Mouse (Mus musculus): ENCODE measurements around the gene Macf1.

The Macf1 gene

GRCm38 (mm10) chr4:123552689-123553088, 131.5 kb downstream of the Macf1 start:
- no peak for DNase-seq (ENCODE audit: low read depth, low spot score)

DNA sequence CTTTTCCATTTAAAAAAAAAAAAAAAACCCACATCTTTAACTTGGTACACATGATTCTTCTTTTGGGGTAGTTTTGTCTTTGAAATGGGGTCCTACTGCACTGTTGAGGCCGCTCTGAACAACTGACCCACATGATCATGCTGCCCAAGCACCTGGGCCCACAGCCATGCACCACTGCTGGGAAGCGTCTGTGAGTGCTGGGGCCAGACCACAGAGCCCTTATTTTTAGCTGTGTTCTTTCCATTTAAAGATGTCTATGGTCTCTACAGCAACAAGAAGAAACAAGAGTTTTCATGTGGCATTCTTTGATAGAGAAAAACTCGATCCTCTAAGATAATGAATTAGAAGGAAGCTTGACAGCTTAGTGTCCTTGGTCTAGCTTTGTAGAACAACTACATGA, 135.8 kb downstream of the Macf1 start:
- DNase-seq (ENCODE audit: low read depth, low spot score): no peak

GRCm38 (mm10) chr4:123543691-123544090, 140.5 kb downstream of the Macf1 start:
- DNase-seq (ENCODE audit: low read depth, low spot score): peak; percentile 74

- DNase-seq (ENCODE audit: low read depth, low spot score): peak; percentile 69
Measured at GRCm38 (mm10) chr4:123535271-123535670, 148.9 kb downstream of the Macf1 start.

DNA sequence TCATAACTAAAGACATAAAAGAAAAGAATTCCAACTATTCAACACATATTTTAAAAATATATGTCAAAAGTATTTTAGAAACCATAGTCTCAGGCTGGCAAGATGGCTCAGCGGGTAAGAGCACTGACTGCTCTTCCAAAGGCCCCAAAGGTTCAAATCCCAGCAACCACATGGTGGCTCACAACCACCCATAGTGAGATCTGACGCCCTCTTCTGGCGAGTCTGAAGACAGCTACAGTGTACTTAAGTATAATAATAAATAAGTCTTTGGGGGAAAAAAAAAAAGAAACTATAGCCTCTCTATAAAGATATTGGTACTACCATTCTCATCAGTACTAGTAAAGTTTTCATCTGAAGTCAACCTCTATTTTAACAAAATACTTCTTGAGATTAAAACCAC, 152.2 kb downstream of the Macf1 start:
- DNase-seq (ENCODE audit: low read depth, low spot score): peak; percentile 68

DNA sequence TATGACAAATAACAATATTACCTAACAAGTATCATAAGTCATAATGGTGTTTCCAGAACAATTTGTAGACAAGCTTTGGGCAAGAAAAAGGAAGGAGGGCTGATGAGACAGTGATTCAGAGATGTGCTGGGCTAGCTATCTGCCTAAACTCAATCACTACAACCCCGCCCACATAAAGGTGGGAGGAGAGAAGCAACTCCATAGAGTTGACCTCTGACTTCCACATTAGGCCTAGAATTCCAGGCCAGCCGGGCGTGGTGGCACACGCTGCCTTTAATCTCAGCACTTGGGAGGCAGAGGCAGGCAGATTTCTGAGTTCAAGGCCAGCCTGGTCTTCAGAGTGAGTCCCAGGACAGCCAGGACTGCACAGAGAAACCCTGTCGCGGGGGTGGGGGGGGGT, 153.2 kb downstream of the Macf1 start:
- DNase-seq (ENCODE audit: low read depth, low spot score): peak; percentile 91

DNA sequence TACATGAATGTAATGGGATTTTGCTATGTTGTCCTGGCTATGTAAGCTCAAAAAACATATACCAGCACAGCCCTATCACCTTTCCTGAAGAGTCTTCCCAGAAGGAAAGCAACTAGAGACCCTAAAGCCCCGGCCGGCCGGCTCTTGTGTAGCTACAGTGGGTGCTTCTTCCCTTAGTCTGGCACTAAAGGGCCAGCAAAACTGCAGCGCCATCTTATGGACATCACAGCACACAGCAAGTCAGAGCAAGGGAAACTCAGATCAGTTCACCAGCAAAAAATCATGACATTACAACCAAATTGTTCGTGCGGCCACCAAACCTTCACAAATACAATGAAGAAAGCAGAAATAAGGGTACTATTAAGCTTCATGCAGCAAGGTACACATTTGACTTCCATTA, 154.9 kb downstream of the Macf1 start:
- DNase-seq (ENCODE audit: low read depth, low spot score): peak; percentile 74

DNA sequence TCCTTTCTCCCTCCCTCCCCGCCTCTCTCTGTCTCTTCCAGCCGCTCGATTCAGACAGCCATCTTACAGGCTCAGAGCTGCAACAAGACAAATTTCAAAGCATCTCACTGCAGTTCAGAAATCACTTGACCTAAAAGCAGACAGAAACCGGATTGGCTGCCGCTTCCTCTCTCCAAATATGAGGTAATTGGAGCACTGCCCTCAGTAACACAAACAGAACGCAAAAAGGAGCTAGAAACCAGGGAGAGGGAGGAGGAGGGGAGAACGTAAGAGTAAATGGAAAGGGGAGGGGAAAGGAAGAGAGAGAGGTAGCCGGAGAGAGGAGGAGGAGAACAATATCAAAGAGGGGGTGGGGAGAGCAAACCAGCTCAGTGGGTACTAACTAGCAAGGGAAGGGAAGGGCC, 156.6 kb downstream of the Macf1 start:
- peak; percentile 15 for DNase-seq (ENCODE audit: low read depth, low spot score)

- no peak for DNase-seq (ENCODE audit: low read depth, low spot score)
Measured at GRCm38 (mm10) chr4:123526779-123527280, 157.3 kb downstream of the Macf1 start.

GRCm38 (mm10) chr4:123524746-123525145, 159.4 kb downstream of the Macf1 start:
- DNase-seq (ENCODE audit: low read depth, low spot score): no peak

DNA sequence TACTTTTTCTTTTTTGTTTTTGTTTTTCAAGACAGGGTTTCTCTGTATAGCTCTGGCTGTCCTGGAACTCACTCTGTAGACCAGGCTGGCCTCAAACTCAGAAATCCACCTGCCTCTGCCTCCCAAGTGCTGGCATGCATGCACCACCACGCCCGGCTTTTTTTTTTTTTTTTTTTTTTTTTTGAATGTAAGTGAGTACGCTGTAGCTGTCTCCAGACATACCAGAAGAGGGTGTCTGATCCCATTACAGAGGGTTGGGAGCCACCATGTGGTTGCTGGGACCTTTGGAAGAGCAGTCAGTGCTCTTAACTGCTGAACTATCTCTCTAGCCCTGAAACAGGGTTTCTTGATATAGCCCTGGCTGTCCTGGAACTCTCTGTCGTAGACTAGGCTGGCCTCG, 164.0 kb downstream of the Macf1 start:
- DNase-seq (ENCODE audit: low read depth, low spot score): peak; percentile 49

GRCm38 (mm10) chr4:123515673-123516072, 168.5 kb downstream of the Macf1 start:
- no peak for DNase-seq (ENCODE audit: low read depth, low spot score)

- DNase-seq (ENCODE audit: low read depth, low spot score): no peak
Measured at GRCm38 (mm10) chr4:123510201-123510600, 174.0 kb downstream of the Macf1 start.

DNA sequence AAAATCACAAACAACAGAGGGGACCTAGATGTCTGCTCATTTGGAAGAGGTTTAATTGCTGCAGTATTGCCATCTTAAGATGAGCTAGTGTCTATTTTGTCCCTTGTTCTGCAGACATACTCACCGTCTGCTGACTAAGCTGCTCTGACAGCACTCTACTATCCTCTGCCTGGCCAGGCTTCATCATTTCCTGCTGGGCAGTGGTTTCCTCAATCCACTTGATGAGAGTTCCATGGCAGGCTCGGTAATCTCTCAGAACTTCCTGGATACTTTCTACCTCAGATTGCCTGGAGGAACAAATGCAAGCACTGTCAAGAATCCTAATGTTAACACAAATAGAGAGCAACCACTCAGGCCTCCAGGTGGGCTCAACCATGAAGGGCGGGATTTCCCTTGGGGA, 195.1 kb downstream of the Macf1 start:
- no peak for DNase-seq (ENCODE audit: low read depth, low spot score)

- DNase-seq (ENCODE audit: low read depth, low spot score): no peak
Measured at GRCm38 (mm10) chr4:123479991-123480390, 204.2 kb downstream of the Macf1 start.

- no peak for DNase-seq (ENCODE audit: low read depth, low spot score)
Measured at GRCm38 (mm10) chr4:123478655-123479433, 205.3 kb downstream of the Macf1 start.

- no peak for DNase-seq (ENCODE audit: low read depth, low spot score)
Measured at GRCm38 (mm10) chr4:123465799-123466198, 218.4 kb downstream of the Macf1 start.

DNA sequence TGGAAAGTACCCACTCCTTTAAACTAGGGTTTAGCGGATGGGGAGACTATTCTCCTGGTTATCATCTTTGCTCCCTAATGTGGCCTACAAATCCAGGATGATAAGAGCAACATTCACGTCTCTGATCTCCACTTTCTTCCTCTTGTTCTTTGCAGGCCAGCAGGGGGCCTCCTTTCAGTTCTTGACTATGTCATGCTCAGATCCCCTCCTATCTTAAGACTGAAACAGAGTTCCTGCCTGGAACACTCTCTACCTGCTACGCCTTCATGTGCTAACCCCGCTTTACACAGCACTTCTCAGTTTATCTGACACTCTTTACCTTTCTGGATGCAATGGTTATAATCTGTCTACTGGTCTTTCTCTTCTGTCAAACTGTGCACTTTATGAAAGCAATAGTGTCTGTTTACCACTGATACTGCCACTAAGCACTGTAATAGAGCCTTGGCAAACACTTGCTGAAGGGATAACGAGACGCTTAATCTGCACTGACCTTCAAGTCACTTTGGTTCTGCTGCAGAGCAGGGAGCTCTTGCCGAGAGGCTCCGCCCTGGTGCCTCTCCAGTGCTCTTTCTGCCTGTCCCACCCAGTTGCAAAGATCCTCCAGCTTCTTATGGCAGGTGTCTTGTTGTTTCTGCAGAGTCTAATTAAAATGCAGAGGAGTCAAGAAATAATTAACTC, 223.4 kb downstream of the Macf1 start:
- peak; percentile 52 for DNase-seq (ENCODE audit: low read depth, low spot score)

- DNase-seq (ENCODE audit: low read depth, low spot score): no peak
Measured at GRCm38 (mm10) chr4:123454871-123455640, 229.1 kb downstream of the Macf1 start.

DNA sequence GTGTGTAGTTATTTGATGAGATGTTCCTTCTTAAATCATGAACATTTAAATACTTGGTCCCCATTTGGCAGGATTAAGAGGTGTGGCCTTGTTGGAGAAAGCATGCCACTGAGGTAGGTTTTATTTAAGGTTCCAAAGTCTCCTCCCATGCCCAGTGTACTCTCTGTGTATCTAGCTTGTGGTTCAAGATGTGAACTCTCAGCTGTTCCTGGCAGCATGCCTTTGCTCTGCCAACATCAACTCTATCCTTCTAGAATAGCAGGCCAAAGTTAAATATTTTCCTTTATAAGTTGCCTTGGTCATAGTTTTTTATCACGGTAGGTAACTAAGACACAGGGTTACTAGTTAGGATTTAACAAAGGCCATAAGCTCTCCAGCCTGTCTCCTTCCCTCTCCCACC, 230.4 kb downstream of the Macf1 start:
- no peak for DNase-seq (ENCODE audit: low read depth, low spot score)

- DNase-seq (ENCODE audit: low read depth, low spot score): no peak
Measured at GRCm38 (mm10) chr4:123451991-123452390, 232.2 kb downstream of the Macf1 start.

- DNase-seq (ENCODE audit: low read depth, low spot score): no peak
Measured at GRCm38 (mm10) chr4:123449304-123449703, 234.9 kb downstream of the Macf1 start.
